Mouse (Mus musculus): ENCODE results near the gene Rpl18. TPM values are rescaled to one million over a fixed set of nuclear protein-coding genes. Genes with fewer than 3 reads are reported as not detected.

Gene Rpl18
- polyA plus RNA-seq, 1 experiment from 2014 or later, result 1,469 TPM

- peaks cover 41% of the 10 kb centered on the region for H3K36me3 ChIP-seq (ENCODE audit: control insufficient read depth, insufficient read depth, low read length)
Observed at GRCm38 (mm10) chr7:45715741-45716459, 643 bp downstream of the Rpl18 start.

GRCm38 (mm10) chr7:45716460-45716857 lies 1.2 kb downstream of the Rpl18 start:
- H3K36me3 ChIP-seq (ENCODE audit: control insufficient read depth, insufficient read depth, low read length), result peaks cover 40% of the 10 kb centered on the region
- H3K9ac ChIP-seq (ENCODE audit: low read depth, low read length), result peak overlapping the region; percentile 95
- 77% methylated on average over 3 of the region's 3 CpGs for WGBS
- DNase-seq (ENCODE audit: low spot score) (no peak), ATAC-seq (replicated peaks; ENCODE audit: low FRiP score) (no peak)
- H3K4me2 ChIP-seq, result peak overlapping the region; percentile 95
- H3K27ac ChIP-seq (ENCODE audit: low read depth, low read length), result peak overlapping the region; percentile 86
- no peaks in the 10 kb centered on the region for H3K9me3 ChIP-seq (ENCODE audit: control insufficient read depth, low read length)
- peak overlapping the region; percentile 71 for H3K4me3 ChIP-seq (ENCODE audit: low read depth, low read length)
- no peaks in the 10 kb centered on the region for H3K27me3 ChIP-seq (replicated peaks; ENCODE audit: control insufficient read depth, insufficient read depth, low read length)
- H3K4me1 ChIP-seq (replicated peaks; ENCODE audit: control insufficient read depth, insufficient read depth, low read length), result peaks cover 40% of the 10 kb centered on the region

More at GRCm38 (mm10) chr7:45715741-45716459, 643 bp downstream of the Rpl18 start:
- Histone ChIP-seq H3K27ac (ENCODE audit: low read depth, low read length) (peak overlapping the region; percentile 53), H3K9me3 (ENCODE audit: control insufficient read depth, low read length) (no peaks in the 10 kb centered on the region), H3K4me1 (replicated peaks; ENCODE audit: control insufficient read depth, insufficient read depth, low read length) (peaks cover 38% of the 10 kb centered on the region), H3K4me3 (ENCODE audit: low read depth, low read length) (peak overlapping the region; percentile 71), H3K27me3 (replicated peaks; ENCODE audit: control insufficient read depth, insufficient read depth, low read length) (no peaks in the 10 kb centered on the region), H3K4me2 (peak overlapping the region; percentile 95), H3K9ac (ENCODE audit: low read depth, low read length) (peak overlapping the region; percentile 95)
- DNase-seq (ENCODE audit: low spot score), result no peak
- 58% methylated on average over 19 of the region's 19 CpGs for WGBS
- ATAC-seq (replicated peaks; ENCODE audit: low FRiP score), result no peak

- Histone ChIP-seq H3K36me3 (ENCODE audit: control insufficient read depth, insufficient read depth, low read length) (peaks cover 40% of the 10 kb centered on the region), H3K9me3 (ENCODE audit: control insufficient read depth, low read length) (no peaks in the 10 kb centered on the region)
Observed at GRCm38 (mm10) chr7:45716952-45717917, 2.0 kb downstream of the Rpl18 start.

GRCm38 (mm10) chr7:45717918-45718297 lies 2.7 kb downstream of the Rpl18 start, which contains the start of gene Sphk2:
Sphk2 (minus strand) TSS chr7:45718002.
- H3K4me1 ChIP-seq (replicated peaks; ENCODE audit: control insufficient read depth, insufficient read depth, low read length), result peaks cover 40% of the 10 kb centered on the region
- peaks cover 38% of the 10 kb centered on the region for H3K36me3 ChIP-seq (ENCODE audit: control insufficient read depth, insufficient read depth, low read length)
- no peaks in the 10 kb centered on the region for H3K9me3 ChIP-seq (ENCODE audit: control insufficient read depth, low read length)
- H3K27me3 ChIP-seq (replicated peaks; ENCODE audit: control insufficient read depth, insufficient read depth, low read length), result no peaks in the 10 kb centered on the region
- peak; percentile 69 for ATAC-seq (replicated peaks; ENCODE audit: low FRiP score)
- peak within 1 kb of the TSS; percentile 71 for H3K4me3 ChIP-seq (ENCODE audit: low read depth, low read length)
- WGBS, result under 1% methylated on average over 41 of the region's 41 CpGs
- H3K9ac ChIP-seq (ENCODE audit: low read depth, low read length), result peak within 1 kb of the TSS; percentile 95
- H3K4me2 ChIP-seq, result peak within 1 kb of the TSS; percentile 95
- H3K27ac ChIP-seq (ENCODE audit: low read depth, low read length), result peak within 1 kb of the TSS; percentile 86
- DNase-seq (ENCODE audit: low spot score), result peak; percentile 98

More at GRCm38 (mm10) chr7:45716952-45717917, 2.0 kb downstream of the Rpl18 start:
- Histone ChIP-seq H3K27ac (ENCODE audit: low read depth, low read length) (peak overlapping the region; percentile 86), H3K27me3 (replicated peaks; ENCODE audit: control insufficient read depth, insufficient read depth, low read length) (no peaks in the 10 kb centered on the region), H3K9ac (ENCODE audit: low read depth, low read length) (peak overlapping the region; percentile 95), H3K4me1 (replicated peaks; ENCODE audit: control insufficient read depth, insufficient read depth, low read length) (peaks cover 40% of the 10 kb centered on the region), H3K4me3 (ENCODE audit: low read depth, low read length) (peak overlapping the region; percentile 71), H3K4me2 (peak overlapping the region; percentile 95)
- 6% methylated on average over 31 of the region's 31 CpGs for WGBS
- DNase-seq (ENCODE audit: low spot score) (no peak), ATAC-seq (replicated peaks; ENCODE audit: low FRiP score) (peak; percentile 37; the same call in 1 of the 2 replicates)

GRCm38 (mm10) chr7:45718331-45718730 lies 3.1 kb downstream of the Rpl18 start:
- Histone ChIP-seq H3K36me3 (ENCODE audit: control insufficient read depth, insufficient read depth, low read length) (peaks cover 33% of the 10 kb centered on the region), H3K4me2 (peak overlapping the region; percentile 86), H3K9me3 (ENCODE audit: control insufficient read depth, low read length) (no peaks in the 10 kb centered on the region), H3K9ac (ENCODE audit: low read depth, low read length) (peak overlapping the region; percentile 95), H3K27ac (ENCODE audit: low read depth, low read length) (peak overlapping the region; percentile 75), H3K4me1 (replicated peaks; ENCODE audit: control insufficient read depth, insufficient read depth, low read length) (peaks cover 40% of the 10 kb centered on the region), H3K4me3 (ENCODE audit: low read depth, low read length) (peak overlapping the region; percentile 71), H3K27me3 (replicated peaks; ENCODE audit: control insufficient read depth, insufficient read depth, low read length) (no peaks in the 10 kb centered on the region)
- under 1% methylated on average over 20 of the region's 20 CpGs for WGBS
- no peak for ATAC-seq (replicated peaks; ENCODE audit: low FRiP score)
- no peak for DNase-seq (ENCODE audit: low spot score)

GRCm38 (mm10) chr7:45719180-45719579 lies 3.9 kb downstream of the Rpl18 start:
- H3K4me1 ChIP-seq (replicated peaks; ENCODE audit: control insufficient read depth, insufficient read depth, low read length), result peaks cover 37% of the 10 kb centered on the region
- H3K4me2 ChIP-seq, result peak overlapping the region; percentile 86
- H3K36me3 ChIP-seq (ENCODE audit: control insufficient read depth, insufficient read depth, low read length), result peaks cover 39% of the 10 kb centered on the region
- DNase-seq (ENCODE audit: low spot score), result no peak
- peak overlapping the region; percentile 71 for H3K4me3 ChIP-seq (ENCODE audit: low read depth, low read length)
- 63% methylated on average over 10 of the region's 10 CpGs for WGBS
- peak overlapping the region; percentile 75 for H3K27ac ChIP-seq (ENCODE audit: low read depth, low read length)
- H3K9ac ChIP-seq (ENCODE audit: low read depth, low read length), result peak overlapping the region; percentile 95
- no peak for ATAC-seq (replicated peaks; ENCODE audit: low FRiP score)
- no peaks in the 10 kb centered on the region for H3K27me3 ChIP-seq (replicated peaks; ENCODE audit: control insufficient read depth, insufficient read depth, low read length)
- no peaks in the 10 kb centered on the region for H3K9me3 ChIP-seq (ENCODE audit: control insufficient read depth, low read length)

- ATAC-seq (replicated peaks; ENCODE audit: low FRiP score), result no peak
Observed at GRCm38 (mm10) chr7:45719738-45720412, 4.6 kb downstream of the Rpl18 start.

More at GRCm38 (mm10) chr7:45719738-45720412, 4.6 kb downstream of the Rpl18 start:
- Histone ChIP-seq H3K27me3 (replicated peaks; ENCODE audit: control insufficient read depth, insufficient read depth, low read length) (no peaks in the 10 kb centered on the region), H3K4me1 (replicated peaks; ENCODE audit: control insufficient read depth, insufficient read depth, low read length) (peaks cover 32% of the 10 kb centered on the region), H3K36me3 (ENCODE audit: control insufficient read depth, insufficient read depth, low read length) (peaks cover 46% of the 10 kb centered on the region), H3K4me2 (peak overlapping the region; percentile 86), H3K9me3 (ENCODE audit: control insufficient read depth, low read length) (no peaks in the 10 kb centered on the region), H3K4me3 (ENCODE audit: low read depth, low read length) (peak overlapping the region; percentile 71), H3K27ac (ENCODE audit: low read depth, low read length) (no peak overlapping the region; the same call in 1 of the 2 replicates), H3K9ac (ENCODE audit: low read depth, low read length) (peak overlapping the region; percentile 95)
- no peak for DNase-seq (ENCODE audit: low spot score)
- WGBS, result 89% methylated on average over 15 of the region's 16 CpGs

All from liver, embryonic 11.5 days (tissue).